Mouse (Mus musculus) cortical plate, adult 2 months (tissue): ENCODE measurements at regions not wholly inside any gene's neighbourhood (a gene's known extent, or its start where the extent isn't known, plus 50 kb on each side); places are given as distances from the start of the nearest gene placed in this dataset.

Experiments used
- H3K27ac ChIP-seq: fragments of 200-500 bp; 2 replicates; pipeline ENCODE4 v1.5.1; 2012; ENCODE audit warnings: low read length, control low read depth, inconsistent platforms; ENCODE audit not compliant: insufficient read depth
- H3K4me1 ChIP-seq: fragments of 200-500 bp; 2 replicates; pipeline ENCODE4 v1.6.1; 2011; ENCODE audit warnings: low read length; ENCODE audit not compliant: control insufficient read depth, insufficient read depth
- H3K4me3 ChIP-seq: fragments of 200-500 bp; 2 replicates; pipeline ENCODE4 v1.5.1; 2011; ENCODE audit warnings: mild to moderate bottlenecking, low read length, control low read depth; ENCODE audit not compliant: insufficient read depth
- CTCF ChIP-seq: fragments of 200-500 bp; IDR thresholded peaks from 2 replicates; pipeline ENCODE4 v1.5.1; 2011; ENCODE audit warnings: mild to moderate bottlenecking, control low read depth, low read length; ENCODE audit not compliant: insufficient read depth; ENCODE audit errors: extremely low read depth
- POLR2A ChIP-seq: fragments of 200-500 bp; IDR thresholded peaks from 2 replicates; pipeline ENCODE4 v1.6.1; 2011; ENCODE audit warnings: mild to moderate bottlenecking, low read length, control low read depth; ENCODE audit not compliant: insufficient read depth; ENCODE audit errors: extremely low read depth

DNA sequence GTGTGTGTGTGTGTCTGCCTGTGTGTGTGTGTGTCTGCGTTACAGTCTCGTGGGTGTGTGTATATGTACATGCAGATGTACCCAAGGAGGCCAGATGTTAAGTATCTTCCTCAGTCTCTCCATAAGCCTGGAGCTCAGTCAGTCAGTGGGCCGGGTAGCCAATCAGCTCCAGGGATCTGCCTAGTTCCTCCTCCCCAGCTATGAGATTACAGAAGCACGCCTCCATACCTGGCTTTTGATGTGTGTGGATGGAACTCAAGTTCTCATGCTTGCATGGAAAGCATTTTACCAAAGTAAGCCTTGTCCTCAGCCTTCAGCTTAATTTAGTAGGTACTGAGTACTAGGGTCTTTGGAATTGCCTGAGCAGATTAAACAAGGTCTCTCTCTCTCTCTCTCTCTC, 91.0 kb upstream of the Cadm1 start:
- TF ChIP-seq POLR2A (no peak), CTCF (no peak)
- no peak overlapping the region for H3K27ac ChIP-seq
- peaks cover 3% of the 10 kb centered on the region; the same call in 1 of the 2 replicates for H3K4me1 ChIP-seq
- H3K4me3 ChIP-seq = no peak overlapping the region

DNA sequence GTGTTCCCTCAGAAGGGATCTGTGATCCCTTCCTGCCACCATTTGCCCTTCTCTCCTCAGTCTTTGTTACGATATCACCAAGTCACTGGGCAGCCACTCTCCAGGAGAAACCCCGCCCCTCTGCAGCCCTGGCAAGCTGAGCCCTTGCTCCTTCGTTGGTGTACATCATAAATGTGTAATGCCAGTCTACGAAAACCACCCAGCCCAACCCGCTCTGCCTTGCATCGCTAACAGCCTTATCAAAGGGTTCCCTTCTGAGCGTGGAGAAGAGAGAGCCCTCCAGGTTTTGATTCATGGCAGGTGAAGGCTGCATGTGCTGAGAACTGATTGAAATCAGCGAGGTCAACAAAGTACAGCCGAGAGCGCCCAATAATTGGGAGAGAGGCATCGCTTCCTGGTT, 90.5 kb upstream of the Cadm1 start:
- peaks cover 3% of the 10 kb centered on the region; the same call in 1 of the 2 replicates for H3K4me1 ChIP-seq
- H3K27ac ChIP-seq = no peak overlapping the region
- H3K4me3 ChIP-seq = no peak overlapping the region
- TF ChIP-seq CTCF (no peak), POLR2A (no peak)

DNA sequence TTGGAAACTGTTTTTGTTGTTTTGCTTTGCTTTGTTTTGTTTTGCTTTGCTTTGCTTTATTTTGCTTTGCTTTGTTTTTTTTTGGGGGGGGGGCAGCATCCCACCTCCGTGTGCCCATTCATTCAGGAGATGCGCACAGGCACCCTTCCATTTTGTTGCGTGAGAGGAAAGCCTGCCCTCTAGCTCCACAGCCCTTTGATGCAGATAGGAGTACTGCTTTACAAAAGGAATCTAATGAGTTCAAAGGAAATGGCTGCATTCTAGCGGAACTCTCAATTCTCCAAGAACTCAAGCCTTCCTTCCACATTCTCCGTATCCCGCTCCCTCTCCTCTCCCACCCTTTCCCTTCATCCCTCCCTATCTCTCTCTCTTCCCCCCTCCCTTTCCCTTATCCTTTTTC, 89.8 kb upstream of the Cadm1 start:
- H3K4me1 ChIP-seq = peaks cover 3% of the 10 kb centered on the region; the same call in 1 of the 2 replicates
- H3K4me3 ChIP-seq = no peak overlapping the region
- H3K27ac ChIP-seq = no peak overlapping the region
- TF ChIP-seq CTCF = peak; percentile 36; the same call in 1 of the 2 replicates
- TF ChIP-seq POLR2A = no peak

GRCm38 (mm10) chr9:47441155-47441554, 88.8 kb upstream of the Cadm1 start:
- Histone ChIP-seq H3K4me1 (no peaks in the 10 kb centered on the region), H3K27ac (no peak overlapping the region), H3K4me3 (no peak overlapping the region)
- TF ChIP-seq POLR2A = no peak
- no peak for TF ChIP-seq CTCF

- H3K4me1 ChIP-seq = no peaks in the 10 kb centered on the region
- TF ChIP-seq POLR2A = no peak
- TF ChIP-seq CTCF = no peak
- no peak overlapping the region for H3K27ac ChIP-seq
- no peak overlapping the region for H3K4me3 ChIP-seq
Observed at GRCm38 (mm10) chr9:47444168-47444567, 85.8 kb upstream of the Cadm1 start.

DNA sequence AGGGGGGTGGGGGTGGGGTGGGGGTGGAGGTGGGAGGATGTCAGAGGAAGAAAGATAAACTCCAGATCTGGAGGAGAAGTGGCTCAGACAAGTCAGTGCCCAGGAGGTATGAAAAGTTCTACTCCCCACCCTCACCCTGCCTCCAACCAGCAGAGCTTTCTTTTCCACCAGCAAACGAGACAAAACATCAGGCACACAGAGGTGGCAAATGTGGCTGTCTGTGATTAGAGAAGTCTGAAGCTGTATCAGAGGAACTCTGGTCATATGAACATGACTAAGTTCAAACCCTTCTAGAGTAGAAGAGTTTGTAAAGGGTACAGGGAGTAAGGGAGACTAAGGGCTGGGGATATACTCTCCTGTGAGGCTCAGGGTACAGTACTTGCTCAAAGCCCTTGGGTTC, 85.2 kb upstream of the Cadm1 start:
- H3K4me1 ChIP-seq = no peaks in the 10 kb centered on the region
- no peak overlapping the region for H3K27ac ChIP-seq
- TF ChIP-seq CTCF (no peak), POLR2A (no peak)
- no peak overlapping the region for H3K4me3 ChIP-seq

GRCm38 (mm10) chr9:47445332-47445731, 84.6 kb upstream of the Cadm1 start:
- TF ChIP-seq CTCF = no peak
- no peak for TF ChIP-seq POLR2A
- Histone ChIP-seq H3K4me1 (no peaks in the 10 kb centered on the region), H3K27ac (no peak overlapping the region), H3K4me3 (no peak overlapping the region)

DNA sequence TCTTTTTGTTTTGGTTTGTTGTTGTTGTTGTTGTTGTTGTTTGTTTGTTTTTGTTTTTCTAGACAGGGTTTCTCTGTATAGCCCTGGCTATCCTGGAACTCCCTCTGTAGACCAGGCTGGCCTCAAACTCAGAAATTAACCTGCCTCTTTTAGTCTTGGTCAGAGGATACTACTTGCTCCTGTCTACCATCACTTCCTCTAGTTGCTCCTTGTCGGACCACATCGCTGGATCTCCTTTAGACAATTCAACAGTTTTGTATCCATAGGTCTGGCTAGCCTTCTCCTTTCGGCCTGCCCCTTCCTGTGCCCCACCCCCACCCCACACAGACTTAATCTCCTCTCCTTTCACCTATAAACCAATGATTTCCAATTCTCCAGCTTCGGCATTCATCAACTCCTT, 77.2 kb upstream of the Cadm1 start:
- Histone ChIP-seq H3K27ac (no peak overlapping the region), H3K4me1 (no peaks in the 10 kb centered on the region), H3K4me3 (no peak overlapping the region)
- TF ChIP-seq POLR2A (no peak), CTCF (no peak)

DNA sequence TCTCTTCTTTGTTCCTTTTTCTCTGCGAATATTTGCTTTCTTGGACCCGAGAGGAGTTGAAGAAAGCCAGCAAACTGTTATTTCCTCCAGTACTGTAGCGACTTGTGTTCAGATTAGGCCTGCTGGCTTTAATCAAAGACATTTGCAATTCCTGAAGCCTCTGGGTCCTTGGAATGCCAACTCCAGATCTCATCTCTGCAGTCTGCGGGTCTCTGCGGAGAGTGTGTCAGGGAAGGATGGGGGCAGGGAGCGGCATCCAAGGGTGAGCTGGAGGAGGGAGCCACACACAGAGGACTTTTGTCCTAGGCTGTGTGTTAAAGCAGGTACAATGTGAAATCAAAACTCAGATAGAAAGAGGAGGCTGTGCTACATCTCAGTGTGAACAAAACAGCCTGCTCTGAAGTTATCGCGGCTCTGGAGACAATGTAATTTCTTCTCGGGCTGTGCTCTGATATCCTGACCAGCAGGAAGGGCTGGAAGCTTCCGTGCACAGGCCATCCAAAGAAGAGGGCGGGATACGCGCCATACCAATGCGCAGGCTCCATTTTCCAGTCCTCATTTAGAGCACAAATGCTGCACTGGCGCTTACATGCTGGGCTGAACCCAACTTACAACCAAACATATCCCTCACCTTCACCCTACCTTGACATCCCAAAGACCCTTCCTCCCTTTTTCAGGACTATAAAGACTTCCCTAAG, 71.1 kb upstream of the Cadm1 start:
- Histone ChIP-seq H3K27ac (no peak overlapping the region), H3K4me1 (no peaks in the 10 kb centered on the region)
- no peak for TF ChIP-seq CTCF
- TF ChIP-seq POLR2A = no peak

DNA sequence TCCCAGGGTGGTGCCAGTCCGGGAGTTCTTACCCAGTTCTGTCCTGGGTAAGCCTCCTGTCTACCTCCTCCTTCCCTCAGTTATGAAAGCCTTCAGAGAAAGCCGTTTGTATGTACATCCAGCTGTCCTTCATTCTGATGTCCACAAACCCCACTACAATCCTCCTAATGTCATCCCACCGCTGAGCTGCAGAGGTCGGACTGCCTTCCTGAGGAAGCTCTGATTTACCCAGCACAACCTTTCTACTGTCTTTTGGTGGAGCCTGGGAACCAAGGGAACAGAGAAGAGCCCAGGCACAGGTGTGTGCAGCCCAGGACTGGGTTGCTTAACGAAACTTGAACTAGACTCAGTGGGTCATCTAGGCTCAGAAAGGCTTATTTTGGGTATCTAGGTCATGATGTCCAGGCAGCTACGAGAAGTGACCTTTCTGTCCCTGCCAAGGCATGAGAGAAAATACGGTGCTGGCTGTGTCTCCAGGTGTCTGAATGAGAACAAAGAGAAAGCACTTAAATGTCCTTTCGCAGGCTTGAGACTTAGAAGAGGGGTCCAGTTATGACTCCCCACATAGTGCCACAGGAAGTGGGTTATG, 70.4 kb upstream of the Cadm1 start:
- no peaks in the 10 kb centered on the region for H3K4me1 ChIP-seq
- no peak overlapping the region for H3K27ac ChIP-seq
- TF ChIP-seq POLR2A (no peak), CTCF (no peak)

More for the DNA sequence above, 71.1 kb upstream of the Cadm1 start:
- no peak overlapping the region for H3K4me3 ChIP-seq

More for the DNA sequence above, 70.4 kb upstream of the Cadm1 start:
- H3K4me3 ChIP-seq = no peak overlapping the region
